Mouse (Mus musculus): ENCODE data around the gene Slain1.

Slain1 gene

DNA sequence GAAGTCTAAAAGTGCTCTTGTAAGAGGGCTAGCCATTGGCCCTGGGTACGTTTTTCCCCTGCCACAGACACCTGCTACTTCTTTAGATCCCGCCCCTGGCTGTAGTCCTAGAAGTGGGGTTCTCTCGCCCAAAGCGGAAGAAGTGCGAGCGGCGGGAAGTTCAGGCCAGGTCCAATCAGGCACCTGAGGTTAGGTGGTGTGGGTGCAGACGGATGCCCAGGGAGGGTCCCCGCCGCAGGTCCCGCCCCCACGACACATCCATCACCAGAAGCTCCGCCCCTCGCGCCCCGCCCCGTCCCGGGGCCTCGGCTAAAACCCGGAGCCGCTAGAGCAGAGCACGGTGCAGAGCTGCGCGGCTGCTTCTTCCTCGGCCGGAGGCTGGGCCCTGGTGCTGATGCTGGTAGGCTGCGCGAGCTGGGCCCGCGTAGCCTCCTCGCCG, at the start of gene Slain1:
Gene Slain1 (plus strand): TSS at position 333 of the 439 bp plus-strand sequence.
- DNase-seq = peak; percentile 91

DNA sequence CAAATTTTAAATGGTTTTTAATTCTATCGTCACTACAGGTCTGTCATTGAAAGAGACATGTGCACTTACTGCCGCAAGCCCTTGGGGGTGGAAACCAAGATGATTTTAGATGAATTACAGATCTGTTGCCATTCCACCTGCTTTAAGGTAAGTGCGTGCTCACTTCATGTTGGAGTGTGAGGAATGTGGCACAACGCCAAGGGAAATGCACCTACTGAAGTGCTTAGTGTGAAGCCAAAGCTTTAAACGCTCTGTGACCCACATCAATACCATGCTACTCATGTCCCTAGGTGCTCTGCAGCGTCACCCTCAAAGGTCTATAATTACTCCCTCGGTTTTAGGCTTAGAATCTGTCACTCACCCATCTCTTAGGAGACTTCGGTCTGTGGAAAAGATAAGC, 42.0 kb upstream of the Slain1 start:
- DNase-seq = no peak

DNA sequence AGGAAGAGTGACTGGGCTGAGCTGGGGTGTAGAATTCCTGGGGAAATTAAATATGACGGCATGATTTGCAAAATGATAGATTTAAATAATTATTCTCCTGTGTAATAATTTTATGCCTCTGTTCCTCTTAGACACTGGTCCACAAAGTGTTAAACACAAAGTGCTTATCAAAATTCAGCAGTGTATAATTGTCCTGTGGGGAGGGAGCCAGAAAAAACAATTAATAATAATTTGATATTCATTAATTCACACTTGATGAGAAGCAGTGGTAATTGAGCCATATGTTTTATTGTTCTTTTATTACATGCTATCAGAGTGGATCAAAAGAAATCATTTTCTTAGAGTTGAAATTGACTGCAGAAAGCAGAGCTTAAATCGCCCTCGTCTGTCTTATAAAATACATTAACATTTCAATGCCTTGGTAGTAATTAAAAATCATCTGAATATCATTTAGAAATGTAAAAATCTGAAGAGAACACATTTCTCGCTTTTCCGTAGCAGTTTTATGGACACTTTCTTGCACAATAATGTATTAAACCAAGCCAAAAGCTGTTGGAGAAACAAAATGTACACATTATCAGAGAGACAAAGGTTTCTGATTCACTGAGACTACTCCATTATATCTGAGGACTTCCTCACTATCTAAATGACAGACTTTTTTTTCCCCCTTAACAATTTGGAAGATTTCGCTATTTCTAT, 36.3 kb upstream of the Slain1 start:
- no peak for DNase-seq

DNA sequence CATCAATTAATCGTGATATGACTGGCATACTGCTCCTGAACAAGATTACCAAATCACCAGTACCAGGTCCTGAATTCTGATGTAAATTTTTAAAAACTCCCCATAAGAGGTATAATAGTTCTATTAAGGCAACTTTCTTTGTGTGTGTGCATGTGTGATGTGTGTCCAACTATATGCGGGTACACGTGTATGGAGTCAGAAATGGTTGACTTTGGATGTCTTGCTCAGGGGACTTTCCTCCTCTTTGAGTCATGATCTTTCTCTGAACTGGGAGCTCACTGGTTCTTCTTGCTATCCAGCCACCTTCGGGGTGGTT, 35.8 kb upstream of the Slain1 start:
- DNase-seq = no peak

DNA sequence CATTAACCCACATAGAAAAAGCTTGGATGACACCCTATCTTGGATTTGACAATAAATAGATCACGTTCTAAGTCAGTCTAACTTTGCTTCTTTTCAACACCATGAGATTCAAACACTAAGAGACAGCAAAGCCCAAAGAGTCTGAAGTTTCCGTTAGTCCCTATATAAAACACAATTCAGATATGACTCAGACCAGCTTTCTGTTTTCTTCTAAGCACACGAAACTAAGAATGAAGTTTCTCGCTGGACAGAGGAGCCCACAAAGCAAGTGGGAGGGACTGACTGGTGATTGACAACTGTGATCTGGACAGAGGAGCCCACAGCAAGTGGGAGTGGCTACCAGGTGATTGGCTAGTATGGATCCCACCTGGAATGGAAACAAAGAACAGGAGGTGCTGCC, 30.3 kb upstream of the Slain1 start:
- DNase-seq = no peak

DNA sequence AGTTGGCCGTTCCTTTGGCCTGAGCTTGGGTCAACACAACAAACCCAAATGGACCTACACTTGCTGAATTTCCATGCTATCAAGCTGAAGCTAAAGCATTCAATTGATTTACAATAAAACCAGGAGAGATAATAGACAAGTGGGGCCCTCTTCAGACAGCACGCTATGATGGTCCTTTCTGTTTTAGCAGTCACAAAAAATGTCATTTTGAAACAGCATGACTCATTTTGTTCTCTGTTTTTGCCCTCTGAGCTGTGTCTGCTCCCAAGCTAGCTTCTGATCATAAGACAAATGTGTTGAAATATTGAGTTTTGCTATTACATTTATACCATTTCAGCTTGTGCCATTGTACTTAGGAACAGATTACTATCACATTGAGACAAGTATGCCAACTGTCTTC, 28.8 kb upstream of the Slain1 start:
- DNase-seq = no peak

DNA sequence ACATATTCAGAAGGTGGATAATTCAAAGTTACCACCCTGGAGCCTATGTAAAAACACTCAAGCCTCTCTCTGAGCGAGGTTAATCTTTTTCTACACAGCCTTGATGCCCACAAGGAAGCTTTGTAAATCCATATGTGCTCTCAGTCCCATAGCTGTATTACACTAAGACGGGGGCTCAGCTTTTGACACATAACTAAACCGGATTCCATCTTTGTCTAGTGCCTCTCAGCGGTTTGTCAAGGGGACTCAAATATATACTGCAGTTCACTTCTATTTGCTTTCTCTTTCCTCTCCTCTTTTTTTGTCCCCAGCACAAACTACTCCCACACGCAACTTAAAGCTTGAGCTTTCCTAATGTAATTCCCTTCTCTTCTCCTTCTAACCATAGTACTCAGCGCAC, 23.9 kb upstream of the Slain1 start:
- no peak for DNase-seq

DNA sequence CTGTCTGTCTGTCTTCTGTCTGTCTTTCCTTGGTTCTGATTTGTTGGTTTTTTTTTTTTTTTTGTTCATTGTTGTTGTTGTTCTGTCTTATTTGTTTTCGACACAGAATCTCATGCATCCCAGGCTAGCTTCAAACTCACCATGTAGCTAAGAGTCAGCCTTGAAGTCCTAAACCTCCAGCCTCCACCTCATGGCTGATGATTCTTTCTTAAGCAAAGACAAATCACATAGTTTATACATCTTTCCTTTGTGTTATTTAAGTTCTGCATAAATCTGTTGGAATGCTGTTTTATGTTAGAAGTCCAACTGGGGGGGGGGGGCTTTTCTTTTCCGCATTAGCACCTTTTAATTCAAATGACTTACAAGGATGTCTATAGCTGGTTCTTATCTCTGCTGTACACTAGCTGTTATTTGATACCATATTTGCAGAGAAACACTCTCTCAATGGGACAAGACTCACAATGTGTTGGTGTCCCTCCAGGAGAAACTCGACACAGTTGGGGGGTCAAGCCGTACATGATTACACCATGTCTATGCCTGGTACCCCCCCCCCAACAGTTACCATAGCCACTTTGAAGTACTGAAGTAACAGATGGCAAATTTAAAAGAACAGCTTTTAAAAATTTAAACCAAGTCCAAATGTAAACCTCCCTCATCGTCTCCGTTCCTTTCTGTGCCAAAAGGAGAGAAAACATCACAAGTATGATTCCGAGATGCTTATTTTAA, 20.2 kb upstream of the Slain1 start:
- DNase-seq = no peak

DNA sequence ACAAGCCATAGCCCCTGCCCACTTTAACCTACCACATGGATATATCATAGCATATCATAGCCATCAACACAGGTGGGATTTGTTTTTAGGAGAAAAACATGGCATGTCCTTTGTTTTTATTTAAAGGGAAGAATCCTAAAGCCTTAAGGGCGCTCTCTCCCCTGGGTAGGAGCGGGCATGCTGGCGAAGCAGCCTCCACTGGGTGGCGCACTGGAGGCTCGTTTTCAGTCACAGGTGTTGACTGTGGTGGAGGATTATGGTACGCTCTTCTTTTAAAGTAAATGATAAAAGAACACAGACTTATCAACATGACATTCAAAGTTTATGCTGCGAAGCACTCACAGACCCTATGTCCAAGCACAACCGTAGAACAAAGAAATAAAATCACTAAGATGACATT, 19.5 kb upstream of the Slain1 start:
- no peak for DNase-seq

DNA sequence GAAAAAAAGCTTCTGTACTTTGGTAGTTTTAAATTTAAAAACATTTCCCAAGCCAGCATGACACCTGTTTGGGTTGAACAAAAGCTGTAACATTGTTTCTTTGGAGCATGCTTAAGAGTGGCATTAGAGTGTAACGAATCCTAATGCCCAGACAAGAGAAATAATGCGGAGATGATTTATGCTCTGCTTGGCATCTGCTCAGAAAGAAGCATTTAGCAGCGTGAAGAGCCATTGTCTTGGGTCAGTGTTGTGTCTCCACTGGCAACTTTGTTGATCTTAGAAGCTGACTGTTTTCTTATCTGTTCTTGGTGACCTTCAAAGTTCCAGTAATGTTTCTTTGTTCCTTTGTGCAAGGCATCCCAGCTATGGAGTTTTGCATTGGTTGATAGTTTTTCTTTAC, 6.1 kb upstream of the Slain1 start:
- DNase-seq = no peak

DNA sequence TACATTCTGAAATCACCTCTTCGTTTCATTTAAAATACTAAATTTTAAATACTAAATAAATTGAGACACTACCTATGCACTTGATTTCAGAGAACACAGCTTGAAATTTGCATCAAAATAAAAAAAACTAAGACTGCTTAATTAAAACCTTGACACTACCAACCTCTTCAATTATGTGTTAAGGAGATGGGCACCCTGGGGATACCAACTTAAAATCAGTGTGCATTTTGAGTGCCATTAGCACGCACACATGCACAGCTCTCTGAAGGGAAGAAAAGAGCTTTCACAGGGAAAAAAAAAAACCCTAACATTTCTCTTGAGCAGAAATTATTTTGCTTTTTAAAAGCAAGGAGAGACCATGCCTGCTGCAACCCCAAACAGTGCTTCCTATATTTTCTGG, 2.0 kb upstream of the Slain1 start:
- DNase-seq = no peak

DNA sequence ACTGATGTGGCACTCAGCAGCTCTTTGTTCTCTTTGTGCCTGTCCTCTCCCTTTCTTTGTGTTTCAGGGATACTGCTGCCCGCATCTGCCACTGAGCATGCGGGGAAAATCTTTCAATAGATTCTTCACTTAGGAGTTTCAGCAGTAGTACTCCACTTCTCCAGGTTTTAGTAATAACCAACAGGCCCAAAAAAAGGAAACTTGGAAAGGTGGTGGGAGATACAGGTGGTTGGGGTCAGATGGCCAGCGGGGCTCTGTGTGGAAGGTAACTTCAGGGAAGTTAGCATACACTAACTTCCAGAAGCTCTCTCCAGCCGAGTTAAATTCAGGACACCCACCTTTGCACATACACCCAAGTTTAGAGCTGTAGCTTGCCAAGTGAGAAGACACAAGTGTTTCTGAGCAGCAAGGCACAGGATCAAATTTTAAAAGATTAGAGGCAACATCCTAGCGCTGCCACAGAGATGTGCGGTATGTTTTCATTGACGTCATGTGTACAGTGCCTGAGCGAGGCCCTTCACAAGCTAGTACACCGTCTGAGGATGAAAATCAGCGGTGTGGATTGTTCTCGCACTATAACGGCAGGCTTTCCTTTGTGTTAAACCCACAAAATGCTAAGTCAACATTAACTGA, 1.3 kb upstream of the Slain1 start:
- DNase-seq = no peak

DNA sequence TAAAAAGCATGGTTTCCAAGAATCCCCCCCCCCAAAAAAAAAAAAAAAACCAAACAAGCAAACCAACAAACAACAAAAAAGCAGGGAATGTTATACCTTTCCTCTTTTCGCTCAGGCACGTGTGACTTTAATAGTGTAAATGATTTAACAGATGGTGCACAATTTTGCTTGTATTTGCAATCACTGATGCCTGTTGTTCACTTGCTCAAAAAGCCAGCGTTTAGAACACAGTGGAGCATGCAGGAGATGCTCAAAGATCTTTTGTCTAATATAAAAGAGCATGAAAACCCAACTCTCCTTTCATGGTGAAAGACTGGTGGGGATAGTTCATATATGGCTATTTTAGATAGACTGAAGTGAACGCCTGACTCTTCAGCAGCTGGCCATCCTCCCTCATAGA, 726 bp upstream of the Slain1 start:
- DNase-seq = no peak

DNA sequence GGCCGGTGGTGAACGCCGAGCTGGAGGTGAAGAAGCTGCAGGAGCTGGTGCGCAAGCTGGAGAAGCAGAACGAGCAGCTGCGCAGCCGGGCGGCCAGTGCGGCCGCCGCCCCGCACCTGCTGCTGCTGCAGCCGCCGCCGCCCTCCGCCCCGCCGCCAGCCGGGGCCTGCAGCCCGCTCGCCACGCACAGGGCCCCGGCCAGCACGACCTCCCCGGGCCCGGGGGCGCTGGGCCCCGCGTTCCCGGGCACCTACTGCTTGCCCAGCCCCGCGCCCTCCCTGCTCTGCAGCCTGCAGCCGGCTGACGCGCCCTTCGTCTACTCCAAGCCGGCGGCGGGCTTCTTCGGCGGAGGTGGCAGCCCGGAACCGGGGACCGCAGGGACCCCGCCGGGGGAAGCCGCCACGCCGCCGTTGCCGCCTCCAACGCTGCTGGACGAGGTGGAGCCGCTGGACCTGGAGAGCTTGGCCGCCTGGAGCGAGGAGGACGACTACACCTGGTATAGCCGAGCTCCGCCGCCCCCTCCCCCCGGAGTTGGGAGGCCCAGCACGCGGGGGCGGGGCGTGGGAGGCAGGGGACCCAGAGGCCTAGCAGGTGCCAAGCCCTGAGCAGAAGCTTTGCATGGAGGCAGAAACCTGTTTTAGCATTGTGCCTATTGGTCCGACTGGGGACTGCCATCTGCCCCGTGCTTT, 529 bp downstream of the Slain1 start:
- peak; percentile 70 for DNase-seq

DNA sequence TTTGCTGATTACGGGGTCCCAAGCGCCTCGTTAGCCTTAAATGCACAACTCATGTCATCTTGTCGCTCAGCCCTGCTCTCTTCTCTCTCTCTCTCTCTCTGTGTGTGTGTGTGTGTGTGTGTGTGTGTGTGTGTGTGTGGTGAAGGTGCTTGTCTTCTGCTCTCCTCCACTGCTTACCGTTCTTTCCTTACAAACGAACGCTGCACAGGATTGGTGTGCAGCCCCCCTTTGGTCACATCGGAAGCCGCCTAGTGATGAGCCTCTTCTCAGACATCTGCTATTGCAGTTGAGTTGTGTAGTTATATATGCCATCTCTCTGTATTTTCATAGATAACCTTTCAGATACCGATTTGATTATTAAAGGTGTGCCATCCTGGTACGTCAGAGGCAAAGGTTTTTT, 1.1 kb downstream of the Slain1 start:
- no peak for DNase-seq

DNA sequence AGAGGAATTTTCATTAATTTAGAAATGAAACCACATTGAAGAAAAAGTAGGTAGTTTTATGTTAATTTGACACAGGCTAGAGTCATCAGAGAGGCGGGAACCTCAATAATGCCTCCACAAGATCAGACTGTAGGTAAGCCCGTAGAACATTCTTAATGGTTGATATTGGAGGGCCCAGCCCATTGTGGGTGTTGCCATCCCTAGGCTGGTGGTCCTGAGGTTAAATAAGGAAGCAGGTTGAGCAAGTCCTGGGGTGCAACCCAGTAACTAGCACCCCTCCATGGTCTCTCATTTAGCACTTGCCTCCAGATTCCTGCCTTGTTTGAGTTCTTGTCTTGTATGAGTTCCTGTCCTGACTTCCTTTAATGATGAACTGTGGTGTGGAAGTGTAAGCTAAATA, 1.5 kb downstream of the Slain1 start:
- no peak for DNase-seq

DNA sequence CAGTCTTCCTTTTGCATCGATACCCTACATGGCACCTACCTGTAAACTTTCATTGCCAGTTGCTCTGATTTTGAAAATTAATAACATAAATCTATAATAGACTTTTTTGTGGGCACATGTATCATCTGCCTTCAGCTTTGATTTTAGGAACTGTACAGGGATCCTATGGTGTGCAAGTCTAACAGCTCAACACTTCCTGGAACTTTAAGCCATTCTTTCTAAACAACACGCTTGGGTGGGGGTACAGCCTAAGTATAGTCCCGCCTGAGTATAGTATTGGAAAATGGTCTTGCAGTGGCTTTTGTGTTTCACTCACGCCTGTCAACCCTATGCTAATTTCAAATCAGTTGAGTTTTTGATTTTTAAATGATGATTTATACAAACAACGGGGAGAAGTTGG, 2.5 kb downstream of the Slain1 start:
- no peak for DNase-seq

DNA sequence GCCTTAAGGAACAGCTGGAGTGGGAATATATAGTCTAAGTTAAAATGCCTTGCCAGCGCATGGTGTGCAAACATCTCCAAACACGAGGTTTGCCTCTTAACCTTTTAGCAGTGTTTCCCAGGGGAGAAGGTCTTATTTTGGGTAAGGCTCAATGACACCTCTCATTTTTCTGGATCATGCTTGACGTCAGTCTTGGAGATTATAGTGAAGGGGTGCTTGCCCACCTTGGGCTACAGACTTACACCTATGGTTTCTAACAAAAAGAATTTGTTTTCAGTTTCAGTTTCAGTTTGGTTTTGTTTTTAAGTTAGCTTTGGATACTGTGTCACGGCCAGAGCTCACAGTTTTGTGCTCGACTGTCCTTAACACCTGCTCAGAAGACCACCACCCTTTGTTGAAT, 3.8 kb downstream of the Slain1 start:
- no peak for DNase-seq

DNA sequence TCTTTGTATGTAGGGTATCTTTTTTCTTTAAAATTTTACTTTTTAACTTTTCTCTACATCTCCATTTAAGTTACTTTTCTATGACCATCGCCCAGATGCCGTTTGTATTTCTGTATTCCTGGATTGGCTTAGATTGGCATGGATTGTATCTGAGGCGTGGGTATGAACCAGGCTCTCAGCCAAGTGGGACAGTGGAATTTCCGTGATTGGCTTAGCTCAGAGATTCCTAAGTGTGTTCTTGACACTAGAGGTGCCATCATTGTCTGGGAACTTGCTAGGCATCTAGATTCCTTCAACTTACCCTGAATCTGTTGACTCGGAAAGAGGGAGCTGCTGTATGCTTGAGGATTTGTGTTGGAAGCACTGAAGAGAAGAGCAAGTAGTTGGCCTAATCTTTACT, 5.4 kb downstream of the Slain1 start:
- DNase-seq = no peak

DNA sequence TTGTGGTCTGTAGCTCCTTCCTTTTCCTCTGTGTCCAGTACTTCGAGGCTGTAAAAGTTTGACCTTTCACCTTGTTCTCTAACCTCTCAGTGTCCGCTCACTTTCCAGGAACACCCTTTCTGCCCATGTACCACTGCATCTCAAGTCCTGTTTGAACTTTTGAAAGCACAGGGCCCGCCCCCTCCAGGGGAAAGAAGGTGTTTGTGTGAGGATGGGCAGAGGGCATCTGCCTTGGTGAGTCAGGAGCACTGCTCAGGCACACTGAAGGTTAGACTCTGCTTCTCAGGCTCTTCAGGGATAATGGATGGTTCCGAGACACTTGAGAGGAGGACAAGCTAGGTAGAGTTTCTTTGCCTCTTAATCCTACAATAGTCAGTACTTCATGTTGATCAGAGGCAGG, 7.8 kb downstream of the Slain1 start:
- no peak for DNase-seq

DNA sequence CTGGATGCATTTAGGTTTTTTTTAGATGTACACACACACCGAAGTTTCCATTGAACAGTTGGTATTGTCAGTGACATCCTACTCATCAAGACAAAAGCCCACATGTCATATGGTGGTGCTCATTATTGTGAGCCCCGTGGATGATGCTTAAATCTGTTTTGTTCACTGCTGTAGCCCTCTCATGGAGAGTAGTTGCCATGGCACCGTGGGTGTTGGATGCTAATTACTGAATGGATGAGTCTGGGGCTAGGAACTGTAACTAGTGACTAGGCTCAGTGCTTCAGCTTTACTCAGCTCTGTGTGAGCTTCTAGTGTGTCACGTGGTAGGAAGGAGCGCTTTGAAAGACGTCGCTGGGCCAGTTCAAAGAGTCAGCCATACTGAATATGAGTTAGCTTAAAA, 13.0 kb downstream of the Slain1 start:
- peak; percentile 94 for DNase-seq

DNA sequence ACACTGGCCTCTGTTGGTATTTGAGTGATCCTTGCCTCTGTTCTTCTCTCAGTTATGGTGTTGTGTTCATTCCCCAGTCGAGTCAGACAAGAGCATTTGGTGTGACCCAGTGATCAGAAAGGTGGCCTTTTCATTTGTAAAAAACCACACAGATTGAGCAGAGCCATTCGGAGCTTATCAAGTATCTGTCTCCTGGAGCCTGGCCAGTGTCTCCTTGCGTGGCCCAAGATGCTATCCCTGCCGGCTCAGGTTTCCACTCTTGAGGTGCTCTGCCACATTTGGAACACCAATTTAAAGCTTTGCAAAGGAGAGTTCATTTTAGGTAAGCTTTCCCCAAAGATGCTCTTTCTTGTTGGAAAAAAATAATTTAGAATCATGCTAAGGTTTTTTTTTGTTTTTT, 14.4 kb downstream of the Slain1 start:
- DNase-seq = no peak

DNA sequence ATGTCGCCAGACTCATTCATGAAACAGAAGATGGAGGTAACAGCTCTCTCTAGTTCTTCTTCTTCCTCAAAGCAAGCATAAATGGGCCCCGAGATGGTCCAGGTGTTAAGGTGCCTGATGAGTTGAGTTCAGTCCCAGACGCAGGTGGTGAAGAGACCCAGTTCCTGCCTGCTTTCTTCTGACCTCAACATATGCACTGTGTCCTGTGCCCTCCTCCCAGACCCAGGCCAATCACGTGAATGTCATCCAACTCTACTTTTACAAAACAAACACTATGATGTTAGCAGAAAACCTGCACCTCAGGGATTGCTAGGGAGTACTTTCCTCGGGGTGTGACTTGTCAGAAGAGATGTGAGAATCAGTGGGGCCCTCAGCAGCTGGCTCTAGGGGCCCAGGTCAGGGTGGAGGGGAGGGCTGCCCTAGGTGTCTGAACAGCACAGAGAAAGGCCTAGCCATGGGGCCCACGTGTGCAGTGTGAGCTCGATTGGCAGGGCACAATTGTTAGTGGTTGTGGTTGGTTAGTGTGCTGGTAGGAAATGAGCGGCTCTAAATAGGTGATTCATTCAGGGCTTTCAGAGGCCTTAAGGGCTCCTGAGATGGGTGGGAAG, 16.4 kb downstream of the Slain1 start:
- DNase-seq = no peak

DNA sequence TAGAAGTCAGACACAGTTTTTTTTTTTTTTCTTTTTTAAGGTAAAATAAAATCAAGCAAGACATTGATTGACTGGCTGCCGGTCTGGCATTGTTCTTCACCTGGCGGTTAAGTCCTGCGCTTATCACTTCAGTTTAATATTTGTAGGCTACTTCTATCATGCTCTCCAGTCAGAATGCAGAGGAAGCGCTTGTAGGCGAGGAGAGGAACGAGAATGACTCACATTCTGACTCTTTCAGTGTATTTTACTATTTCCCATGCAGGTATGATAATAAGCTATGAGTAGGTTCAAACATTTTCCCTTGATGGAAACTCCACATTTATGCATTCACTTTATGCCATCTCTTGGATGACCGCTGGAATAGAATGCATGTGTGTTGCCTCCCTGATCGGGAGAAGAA, 17.0 kb downstream of the Slain1 start:
- no peak for DNase-seq

Measured in layer of hippocampus, adult 9-11 months (tissue).